Mouse (Mus musculus): Measurements from ENCODE around the gene Dlg2.

Dlg2 gene

DNA sequence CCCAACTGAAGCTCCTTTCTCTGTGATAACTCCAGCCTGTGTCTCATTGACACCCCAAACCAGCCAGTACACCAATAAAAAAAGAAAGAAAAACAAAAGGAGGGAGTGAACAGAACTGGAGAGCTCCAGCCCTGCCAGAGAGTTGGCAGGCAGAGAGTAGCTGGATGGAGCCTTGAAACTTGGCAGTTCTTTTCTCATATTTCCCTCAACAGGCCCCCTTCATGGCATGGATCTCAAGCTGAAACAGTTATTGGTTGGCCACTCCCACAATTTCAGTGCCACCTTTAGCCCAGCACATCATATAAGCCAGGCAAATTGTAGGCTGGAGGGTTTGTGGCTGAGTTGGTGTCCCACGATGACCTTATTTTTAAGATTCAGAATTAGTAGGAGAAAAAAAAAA is 2015.8 kb downstream of the Dlg2 start:
- DNase-seq, result no peak

DNA sequence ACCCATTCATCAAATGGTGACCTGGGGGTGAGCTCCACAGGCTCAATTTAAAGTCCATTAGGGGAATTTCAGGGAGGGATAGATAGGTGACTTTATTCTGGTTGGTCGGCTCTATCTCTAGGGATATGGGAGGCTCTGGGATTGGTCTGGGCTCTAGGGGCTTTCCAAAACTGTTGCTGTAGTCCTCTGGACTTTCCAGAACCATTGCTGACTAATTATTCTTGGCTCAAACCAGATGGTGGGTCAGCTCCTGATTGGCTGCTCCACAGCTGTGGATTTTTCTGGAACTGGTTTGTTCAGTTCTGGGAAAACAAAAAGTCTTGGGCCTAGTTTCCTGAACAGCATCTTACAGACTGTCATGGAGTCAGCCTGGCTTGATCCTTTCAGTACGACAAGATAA is 2017.0 kb downstream of the Dlg2 start:
- DNase-seq, result no peak
